Mouse (Mus musculus) lung, adult 2 months (tissue): ENCODE measurements around the gene Kcp.

Experiments used
- CTCF ChIP-seq: fragments of 200-500 bp; IDR thresholded peaks from 2 replicates; pipeline ENCODE4 v1.5.1; 2011; ENCODE audit warnings: mild to moderate bottlenecking, low read length, control low read depth; ENCODE audit not compliant: insufficient read depth
- POLR2A ChIP-seq: fragments of 200-500 bp; IDR thresholded peaks from 2 replicates; pipeline ENCODE4 v1.6.1; 2011; ENCODE audit warnings: low read depth, mild to moderate bottlenecking, control low read depth, low read length, borderline replicate concordance; ENCODE audit errors: extremely low read depth

- no peak for TF ChIP-seq CTCF
- TF ChIP-seq POLR2A = no peak
Measured at GRCm38 (mm10) chr6:29474736-29475135, 33.0 kb downstream of the Kcp start.
